Mouse (Mus musculus) small intestine, adult 10 weeks (tissue): Measurements from ENCODE around the gene Unc119b. TPM values are rescaled to one million over a fixed set of nuclear protein-coding genes. Genes with fewer than 3 reads are reported as not detected.

Experiments
- polyA plus RNA-seq: library from polyadenylated mRNA; stranded (reverse); fragments of 350-450 nt; fragmentation: Illumina TruSeq; extraction: RNeasy Lipid Tissue Mini Kit (QIAGEN cat#74804); gene quantifications from one replicate; pipeline ENCODE4 v1.2.3, GENCODE M21; 2014; ENCODE audit warnings: low replicate concordance

Gene Unc119b
- 3.3 TPM for polyA plus RNA-seq

GRCm38 (mm10) chr5:115134234-115135165 is at the start of gene Unc119b:
Unc119b (minus strand) TSS chr5:115134975.

GRCm38 (mm10) chr5:115158040-115158983 is 23.5 kb upstream of the Unc119b start, which contains the start of gene Mlec:
Mlec (minus strand) TSS chr5:115158179.

DNA sequence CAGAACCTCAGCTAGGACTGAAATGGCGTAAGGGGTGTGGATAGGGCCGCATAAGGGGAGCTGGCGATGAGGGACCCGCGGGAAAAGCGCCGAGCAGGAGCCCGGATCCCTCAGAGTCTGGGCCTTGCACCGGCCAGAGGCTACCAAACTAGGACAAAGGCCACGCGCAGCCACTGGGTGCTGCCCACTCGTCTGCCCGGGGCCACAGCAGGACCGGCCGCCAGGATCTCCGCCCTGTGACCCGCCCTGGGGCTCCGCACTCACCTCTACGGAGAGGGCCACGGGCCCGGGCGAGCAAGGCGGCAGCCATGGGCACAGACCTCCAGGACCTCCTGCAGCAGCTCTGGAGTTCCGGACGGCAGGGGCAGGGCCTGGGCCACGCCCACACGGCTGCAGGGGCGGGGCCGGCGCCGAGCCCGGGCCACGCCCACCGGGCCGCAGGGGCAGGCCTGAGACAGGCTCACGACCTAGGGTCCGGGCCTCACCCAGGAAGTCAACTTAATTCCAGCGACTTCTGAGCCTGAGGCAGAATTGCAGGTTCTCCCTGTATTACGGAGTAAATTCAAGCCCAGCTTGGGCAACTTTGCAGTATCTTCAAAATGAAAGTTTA is 15.7 kb downstream of the Unc119b start, which contains the start of gene Acads:
TSS of gene Acads (minus strand) at position 386 of the 610 bp plus-strand sequence.

GRCm38 (mm10) chr5:115098195-115098594 is 36.6 kb downstream of the Unc119b start, which contains the start of gene Gm10401:
Gm10401 (minus strand) TSS chr5:115098295.

Other genes starting within 250 kb of the Unc119b start
- 113 TPM for gene Oasl2, start 238.0 kb downstream of the Unc119b start, polyA plus RNA-seq
- 8.4 TPM for gene Oasl1, start 211.7 kb downstream of the Unc119b start, polyA plus RNA-seq
- 0.41 TPM for gene 2210016L21Rik, start 192.8 kb downstream of the Unc119b start, polyA plus RNA-seq
- not detected for gene Hnf1a, start 163.9 kb downstream of the Unc119b start, polyA plus RNA-seq
- 60.7 TPM for gene Sppl3, start 123.8 kb downstream of the Unc119b start, polyA plus RNA-seq
- not detected for gene Gm10401, start 36.7 kb downstream of the Unc119b start, polyA plus RNA-seq
- 0.63 TPM for gene Acads, start 15.6 kb downstream of the Unc119b start, polyA plus RNA-seq
- 74.6 TPM for gene Mlec, start 23.2 kb upstream of the Unc119b start, polyA plus RNA-seq
- gene Cabp1, start 59.4 kb upstream of the Unc119b start, polyA plus RNA-seq = not detected
- gene Pop5, start 100.9 kb upstream of the Unc119b start, polyA plus RNA-seq = 1.2 TPM
- gene Rnf10, start 137.9 kb upstream of the Unc119b start, polyA plus RNA-seq = 13.1 TPM
- gene Coq5, start 144.7 kb upstream of the Unc119b start, polyA plus RNA-seq = 8.6 TPM
- gene Dynll1, start 166.0 kb upstream of the Unc119b start, polyA plus RNA-seq = 273 TPM
- gene Srsf9, start 192.2 kb upstream of the Unc119b start, polyA plus RNA-seq = 24.1 TPM
- gene Gatc, start 206.2 kb upstream of the Unc119b start, polyA plus RNA-seq = 23.9 TPM
- gene Triap1, start 206.2 kb upstream of the Unc119b start, polyA plus RNA-seq = 11.4 TPM
- 68.8 TPM for gene Cox6a1, start 214.0 kb upstream of the Unc119b start, polyA plus RNA-seq